Mouse (Mus musculus): ENCODE measurements around the gene Aaas. TPM values are rescaled to one million over a fixed set of nuclear protein-coding genes. Genes with fewer than 3 reads are reported as not detected.
"Not testable (repeated sequence)": the region's sequence is repeated elsewhere in the genome, so short reads cannot be mapped to it uniquely, and the experiment has no call there.

Aaas gene
- total RNA-seq, 2 experiments from 2014 or later, result 14.0 to 14.3 TPM

- DNase-seq (ENCODE audit: low spot score in 2 of 2), result no peak
These were observed 7.6 kb upstream of the Aaas start for GRCm38 (mm10) chr15:102358126-102358525.

- DNase-seq (ENCODE audit: low spot score in 2 of 2), result no peak
These were observed 6.1 kb upstream of the Aaas start for GRCm38 (mm10) chr15:102356501-102357325.

GRCm38 (mm10) chr15:102355871-102356441, 5.4 kb upstream of the Aaas start:
- peak in 1 of 2 experiments; percentile 42 for DNase-seq (ENCODE audit: low spot score in 2 of 2)

GRCm38 (mm10) chr15:102355134-102355870, 4.7 kb upstream of the Aaas start:
- peak; percentile 36 to 60 for DNase-seq (ENCODE audit: low spot score in 2 of 2)

GRCm38 (mm10) chr15:102353986-102354385, 3.4 kb upstream of the Aaas start:
- DNase-seq (ENCODE audit: low spot score in 2 of 2), result no peak

GRCm38 (mm10) chr15:102352177-102352576, 1.6 kb upstream of the Aaas start:
- no peak for DNase-seq (ENCODE audit: low spot score in 2 of 2)

- DNase-seq (ENCODE audit: low spot score in 2 of 2), result no peak
These were observed 346 bp upstream of the Aaas start for GRCm38 (mm10) chr15:102350942-102351291.

GRCm38 (mm10) chr15:102346444-102346843, 4.1 kb downstream of the Aaas start:
- no peak for DNase-seq (ENCODE audit: low spot score in 2 of 2)

- DNase-seq (ENCODE audit: low spot score in 2 of 2), result no peak
These were observed 6.1 kb downstream of the Aaas start for GRCm38 (mm10) chr15:102344490-102344889.

- peak in 1 of 2 experiments; percentile 37 for DNase-seq (ENCODE audit: low spot score in 2 of 2)
These were observed 9.0 kb downstream of the Aaas start for GRCm38 (mm10) chr15:102341580-102341979.

- no peak for DNase-seq (ENCODE audit: low spot score in 2 of 2)
These were observed 11.0 kb downstream of the Aaas start for GRCm38 (mm10) chr15:102339612-102340011.

GRCm38 (mm10) chr15:102336946-102337345, 13.6 kb downstream of the Aaas start:
- no peak for DNase-seq (ENCODE audit: low spot score in 2 of 2)

- not testable (repeated sequence) for DNase-seq (ENCODE audit: low spot score in 2 of 2)
These were observed 14.6 kb downstream of the Aaas start for GRCm38 (mm10) chr15:102335925-102336324.

- DNase-seq (ENCODE audit: low spot score in 2 of 2), result no peak
These were observed 15.3 kb downstream of the Aaas start for GRCm38 (mm10) chr15:102335254-102335653.

GRCm38 (mm10) chr15:102331610-102332015, 19.0 kb downstream of the Aaas start, which contains the start of gene Myg1:
Myg1 (plus strand) TSS chr15:102331709.
- peak; percentile 51 to 83 for DNase-seq (ENCODE audit: low spot score in 2 of 2)

GRCm38 (mm10) chr15:102326892-102327291, 23.7 kb downstream of the Aaas start:
- DNase-seq (ENCODE audit: low spot score in 2 of 2), result no peak

GRCm38 (mm10) chr15:102326022-102326576, 24.5 kb downstream of the Aaas start, which contains the start of gene Pfdn5:
Pfdn5 (plus strand) TSS chr15:102326116.
- DNase-seq (ENCODE audit: low spot score in 2 of 2), result peak; percentile 65 to 88

- DNase-seq (ENCODE audit: low spot score in 2 of 2), result no peak
These were observed 25.7 kb downstream of the Aaas start for GRCm38 (mm10) chr15:102324654-102325473.

GRCm38 (mm10) chr15:102316263-102316662, 34.3 kb downstream of the Aaas start:
- DNase-seq (ENCODE audit: low spot score in 2 of 2), result peak in 1 of 2 experiments; percentile 49

GRCm38 (mm10) chr15:102315292-102315691, 35.3 kb downstream of the Aaas start:
- no peak for DNase-seq (ENCODE audit: low spot score in 2 of 2)

GRCm38 (mm10) chr15:102311489-102311888, 39.1 kb downstream of the Aaas start:
- no peak for DNase-seq (ENCODE audit: low spot score in 2 of 2)
